Comparison of ENCODE assay signal across 8 mouse cellular contexts in the genomic region with DNA sequence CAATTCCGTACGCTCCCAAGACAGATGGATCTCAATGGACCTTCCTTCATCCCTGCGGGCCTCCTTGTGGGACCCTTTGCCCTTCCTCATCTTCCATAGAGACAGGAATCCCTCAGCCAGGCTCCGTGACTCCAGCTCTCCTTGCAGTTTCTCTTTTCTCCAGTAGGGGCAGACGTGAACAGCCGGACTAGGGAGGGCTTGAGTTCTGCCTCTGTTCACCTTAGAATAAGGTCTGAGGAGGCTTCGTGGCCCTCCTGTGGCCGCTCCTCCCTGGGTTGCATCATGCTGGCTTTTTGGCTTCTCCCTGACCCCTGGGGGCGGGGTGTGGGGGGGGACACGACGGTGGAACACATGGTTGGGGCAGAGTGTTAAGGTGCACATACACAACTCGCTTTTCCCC.
DNase-seq lines count a peak whose midpoint lies in the region; ATAC-seq lines count a peak whose summit lies in the region.

No protein-coding gene starts in this region.

- 27% methylated on average over 12 of the region's 12 CpGs for WGBS in heart, embryonic 12.5 days

- H3K27ac ChIP-seq in heart, embryonic 12.5 days (ENCODE audit: poor library complexity, severe bottlenecking): no peak overlapping the region

- no peak overlapping the region for H3K9ac ChIP-seq in heart, embryonic 12.5 days

- H3K9me3 ChIP-seq in heart, embryonic 12.5 days (replicated peaks): no peaks in the 10 kb centered on the region

- DNase-seq in B cell, adult 2 months: peak; percentile 59
- peak; percentile 47 for DNase-seq in WW6 (ENCODE audit: low read depth, low spot score)
- peak; percentile 57 to 66 for DNase-seq in kidney, postnatal 25 days
- peak; percentile 74 for DNase-seq in lung, postnatal 14 days
- peak; percentile 43 for DNase-seq in ovary, postnatal 36 days (ENCODE audit: low spot score)
- DNase-seq in thymus, postnatal 4 days: peak; percentile 70

- H3K4me2 ChIP-seq in heart, embryonic 12.5 days: no peak overlapping the region

- H3K36me3 ChIP-seq in heart, embryonic 12.5 days: no peaks in the 10 kb centered on the region

- no peak overlapping the region for H3K4me3 ChIP-seq in heart, embryonic 12.5 days

- peak; percentile 67 for ATAC-seq in common myeloid progenitor, adult 5-6 weeks (replicated peaks; ENCODE audit: low read depth, poor library complexity, severe bottlenecking)
- ATAC-seq in heart, embryonic 12.5 days (ENCODE audit: insufficient number of reproducible peaks, low FRiP score): 0 out of 2 replicates have a peak, but pooled peaks have one; percentile 37

- H3K27me3 ChIP-seq in heart, embryonic 12.5 days (replicated peaks): no peaks in the 10 kb centered on the region

- no peaks in the 10 kb centered on the region; the same call in 1 of the 2 replicates for H3K4me1 ChIP-seq in heart, embryonic 12.5 days (replicated peaks)
